Mouse (Mus musculus): ENCODE data around the gene Trim58. TPM values are rescaled to one million over a fixed set of nuclear protein-coding genes. Genes with fewer than 3 reads are reported as not detected.

Trim58 gene
- polyA plus RNA-seq, 1 experiment: not detected

DNA sequence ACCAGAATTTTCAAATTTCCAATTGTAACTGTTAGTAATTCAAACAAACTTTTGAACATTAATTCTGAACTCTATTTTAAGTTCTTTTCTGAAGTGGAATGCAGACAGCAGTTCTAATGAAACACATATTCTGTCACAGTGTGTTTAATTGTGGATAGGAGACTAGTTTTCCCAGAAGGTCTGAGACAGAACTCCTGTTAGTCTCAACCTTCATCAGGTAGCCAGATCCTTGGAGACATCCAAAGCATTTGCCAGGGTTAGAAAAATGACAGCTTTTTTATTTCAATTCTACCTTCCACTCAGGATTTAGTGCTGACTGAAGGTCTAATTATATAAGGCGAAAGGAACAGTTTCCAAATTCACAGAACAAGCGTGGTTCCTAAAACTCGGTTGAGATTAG lies 58.6 kb downstream of the Trim58 start, which contains the start of gene Olfr319:
Olfr319 (plus strand) TSS at position 301 of the 400 bp plus-strand sequence.
- 86% methylated on average over 3 of the region's 3 CpGs for WGBS
- Histone ChIP-seq H3K4me1 (ENCODE audit: control insufficient read depth, insufficient read depth, low read length) (no peaks in the 10 kb centered on the region), H3K4me3 (ENCODE audit: insufficient read depth, low read depth, low read length) (no peak within 1 kb of the TSS), H3K27ac (ENCODE audit: insufficient read depth, low read depth, low read length) (no peak within 1 kb of the TSS)
- TF ChIP-seq POLR2A (IDR thresholded peaks at IDR 0.05; ENCODE audit: insufficient read depth, low read depth, low read length): no peak
- no peak for TF ChIP-seq CTCF (IDR thresholded peaks at IDR 0.05; ENCODE audit: insufficient read depth, low read depth, low read length)

Other genes starting within 250 kb of the Trim58 start
- gene 1810065E05Rik, start 219.4 kb upstream of the Trim58 start, polyA plus RNA-seq (2012; ENCODE audit: insufficient read depth, insufficient read length, low replicate concordance, missing spikeins): not detected in 2 replicates
- not detected in 2 replicates for gene Gm12253, start 207.9 kb upstream of the Trim58 start, polyA plus RNA-seq (2012; ENCODE audit: insufficient read depth, insufficient read length, low replicate concordance, missing spikeins)
- gene Lypd9, start 187.5 kb upstream of the Trim58 start, polyA plus RNA-seq (2012; ENCODE audit: insufficient read depth, insufficient read length, low replicate concordance, missing spikeins): not detected in 2 replicates
- gene Olfr30, start 178.2 kb upstream of the Trim58 start, polyA plus RNA-seq (2012; ENCODE audit: insufficient read depth, insufficient read length, low replicate concordance, missing spikeins): not detected in 2 replicates
- not detected in 2 replicates for gene Olfr332, start 147.9 kb upstream of the Trim58 start, polyA plus RNA-seq (2012; ENCODE audit: insufficient read depth, insufficient read length, low replicate concordance, missing spikeins)
- gene Olfr331, start 137.9 kb upstream of the Trim58 start, polyA plus RNA-seq (2012; ENCODE audit: insufficient read depth, insufficient read length, low replicate concordance, missing spikeins): not detected in 2 replicates
- gene Olfr330, start 105.6 kb upstream of the Trim58 start, polyA plus RNA-seq (2012; ENCODE audit: insufficient read depth, insufficient read length, low replicate concordance, missing spikeins): not detected in 2 replicates
- not detected in 2 replicates for gene Olfr329-ps, start 94.0 kb upstream of the Trim58 start, polyA plus RNA-seq (2012; ENCODE audit: insufficient read depth, insufficient read length, low replicate concordance, missing spikeins)
- not detected in 2 replicates for gene Olfr328, start 84.8 kb upstream of the Trim58 start, polyA plus RNA-seq (2012; ENCODE audit: insufficient read depth, insufficient read length, low replicate concordance, missing spikeins)
- not detected in 2 replicates for gene Olfr224, start 69.9 kb upstream of the Trim58 start, polyA plus RNA-seq (2012; ENCODE audit: insufficient read depth, insufficient read length, low replicate concordance, missing spikeins)
- gene Olfr325, start 62.7 kb upstream of the Trim58 start, polyA plus RNA-seq (2012; ENCODE audit: insufficient read depth, insufficient read length, low replicate concordance, missing spikeins): not detected in 2 replicates
- not detected in 2 replicates for gene Olfr324, start 45.4 kb upstream of the Trim58 start, polyA plus RNA-seq (2012; ENCODE audit: insufficient read depth, insufficient read length, low replicate concordance, missing spikeins)
- gene 2210407C18Rik, start 24.4 kb upstream of the Trim58 start, polyA plus RNA-seq (2012; ENCODE audit: insufficient read depth, insufficient read length, low replicate concordance, missing spikeins): not detected in 2 replicates
- gene Olfr323, start 10.0 kb upstream of the Trim58 start, polyA plus RNA-seq (2012; ENCODE audit: insufficient read depth, insufficient read length, low replicate concordance, missing spikeins): not detected in 2 replicates
- gene Olfr322, start 18.3 kb downstream of the Trim58 start, polyA plus RNA-seq (2012; ENCODE audit: insufficient read depth, insufficient read length, low replicate concordance, missing spikeins): not detected in 2 replicates
- not detected in 2 replicates for gene Olfr320, start 40.6 kb downstream of the Trim58 start, polyA plus RNA-seq (2012; ENCODE audit: insufficient read depth, insufficient read length, low replicate concordance, missing spikeins)
- not detected in 2 replicates for gene Olfr319, start 58.7 kb downstream of the Trim58 start, polyA plus RNA-seq (2012; ENCODE audit: insufficient read depth, insufficient read length, low replicate concordance, missing spikeins)
- not detected in 2 replicates for gene Olfr318, start 83.5 kb downstream of the Trim58 start, polyA plus RNA-seq (2012; ENCODE audit: insufficient read depth, insufficient read length, low replicate concordance, missing spikeins)
- not detected in 2 replicates for gene Olfr317, start 98.7 kb downstream of the Trim58 start, polyA plus RNA-seq (2012; ENCODE audit: insufficient read depth, insufficient read length, low replicate concordance, missing spikeins)
- not detected in 2 replicates for gene Olfr316, start 112.3 kb downstream of the Trim58 start, polyA plus RNA-seq (2012; ENCODE audit: insufficient read depth, insufficient read length, low replicate concordance, missing spikeins)
- gene Olfr315, start 132.7 kb downstream of the Trim58 start, polyA plus RNA-seq (2012; ENCODE audit: insufficient read depth, insufficient read length, low replicate concordance, missing spikeins): not detected in 2 replicates
- not detected in 2 replicates for gene Olfr314, start 142.5 kb downstream of the Trim58 start, polyA plus RNA-seq (2012; ENCODE audit: insufficient read depth, insufficient read length, low replicate concordance, missing spikeins)
- not detected in 2 replicates for gene Fam183b, start 161.5 kb downstream of the Trim58 start, polyA plus RNA-seq (2012; ENCODE audit: insufficient read depth, insufficient read length, low replicate concordance, missing spikeins)
- gene Olfr313, start 174.5 kb downstream of the Trim58 start, polyA plus RNA-seq (2012; ENCODE audit: insufficient read depth, insufficient read length, low replicate concordance, missing spikeins): not detected in 2 replicates
- gene Olfr312, start 188.8 kb downstream of the Trim58 start, polyA plus RNA-seq (2012; ENCODE audit: insufficient read depth, insufficient read length, low replicate concordance, missing spikeins): not detected in 2 replicates
- gene Olfr311, start 198.8 kb downstream of the Trim58 start, polyA plus RNA-seq (2012; ENCODE audit: insufficient read depth, insufficient read length, low replicate concordance, missing spikeins): not detected in 2 replicates
- not detected in 2 replicates for gene Gm12258, start 206.7 kb downstream of the Trim58 start, polyA plus RNA-seq (2012; ENCODE audit: insufficient read depth, insufficient read length, low replicate concordance, missing spikeins)
- gene 2810021J22Rik, start 226.8 kb downstream of the Trim58 start, polyA plus RNA-seq (2012; ENCODE audit: insufficient read depth, insufficient read length, low replicate concordance, missing spikeins): not detected in 2 replicates

Data from olfactory bulb, adult 2 months (tissue).